Mouse (Mus musculus) olfactory bulb, adult 2 months (tissue): ENCODE results near the gene Akap6.

Source experiments
- CTCF ChIP-seq: fragments of 200-500 bp; IDR thresholded peaks from 2 replicates; pipeline ENCODE4 v1.5.1; 2012; ENCODE audit warnings: low read depth, mild to moderate bottlenecking, low read length, moderate library complexity; ENCODE audit not compliant: insufficient read depth
- POLR2A ChIP-seq: fragments of 200-500 bp; IDR thresholded peaks from 2 replicates; pipeline ENCODE4 v1.6.1; 2012; ENCODE audit warnings: mild to moderate bottlenecking, low read depth, low read length, moderate library complexity; ENCODE audit not compliant: insufficient read depth

GRCm38 (mm10) chr12:52755649-52756048 lies 56.5 kb downstream of the Akap6 start:
- TF ChIP-seq CTCF (no peak), POLR2A (no peak)
